Mouse (Mus musculus) adrenal gland, adult 18-20 months (tissue): ENCODE measurements around the gene Mavs. TPM values are rescaled to one million over a fixed set of nuclear protein-coding genes. Genes with fewer than 3 reads are reported as not detected.
"Not testable (repeated sequence)": the region's sequence is repeated elsewhere in the genome, so short reads cannot be mapped to it uniquely, and the experiment has no call there.

ENCODE experiments used
- DNase-seq, 2 experiments: peaks; one replicate each; pipeline ENCODE4 v3.0.0; 2021 to 2022; ENCODE audit warnings: low spot score in 2 of 2
- total RNA-seq, 2 experiments: library from RNA; stranded (reverse); gene quantifications; 1 replicate in 1 of 2; 2 replicates in 1 of 2; pipeline ENCODE4 v1.2.3; 2021

The Mavs gene
- total RNA-seq, 2 experiments from 2014 or later, result 42.6 to 56.7 TPM

GRCm38 (mm10) chr2:131209969-131210792 is 23.7 kb upstream of the Mavs start:
- DNase-seq, result peak; percentile 93 to 94

DNA sequence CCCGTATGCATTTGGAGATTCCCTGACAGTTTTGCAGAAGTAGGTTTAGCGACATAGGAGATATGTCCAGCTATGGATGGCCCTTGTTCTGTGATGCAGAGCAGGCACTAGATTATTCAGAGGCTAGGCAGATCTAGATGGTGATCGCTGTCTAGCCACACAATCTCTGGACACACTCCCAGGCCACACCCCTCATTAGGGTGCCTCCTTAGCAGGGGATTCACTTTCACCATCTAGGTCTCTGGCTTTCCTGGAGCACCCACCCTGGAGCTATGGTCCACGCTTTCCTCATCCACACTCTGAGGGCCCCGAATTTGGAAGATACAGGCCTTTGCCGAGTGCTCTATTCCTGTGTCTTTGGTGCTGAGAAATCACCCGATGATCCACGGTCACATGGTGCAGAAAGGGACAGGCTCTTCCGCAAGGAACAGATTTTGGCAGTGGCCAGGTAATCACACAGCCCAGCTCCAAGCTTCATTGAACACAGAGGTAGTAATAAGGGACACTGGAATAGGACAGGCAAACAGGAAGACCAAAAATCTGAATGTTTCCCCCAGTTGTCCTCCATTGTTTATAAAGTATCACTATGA is 22.7 kb upstream of the Mavs start:
- DNase-seq, result peak in 1 of 2 experiments; percentile 21

DNA sequence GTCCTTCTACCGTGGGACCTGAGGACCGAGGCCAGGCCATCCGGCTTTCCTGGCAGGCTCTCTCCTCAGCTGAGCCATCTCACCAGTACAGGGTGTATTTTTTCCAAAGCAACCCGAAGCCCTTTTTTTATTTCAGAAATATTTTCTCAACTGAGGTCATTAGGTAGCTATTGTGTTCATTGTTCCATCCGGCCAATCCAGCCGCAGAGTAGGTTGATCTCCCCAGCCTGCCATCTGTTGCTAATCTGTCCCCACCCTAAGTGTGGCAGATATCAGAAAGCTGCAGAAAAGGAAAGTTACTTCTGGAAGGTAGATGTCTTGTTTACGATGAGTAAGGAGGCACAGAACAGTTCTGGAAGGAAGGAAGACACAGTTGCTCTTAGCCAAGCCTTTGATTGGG is 20.1 kb upstream of the Mavs start:
- DNase-seq, result no peak

DNA sequence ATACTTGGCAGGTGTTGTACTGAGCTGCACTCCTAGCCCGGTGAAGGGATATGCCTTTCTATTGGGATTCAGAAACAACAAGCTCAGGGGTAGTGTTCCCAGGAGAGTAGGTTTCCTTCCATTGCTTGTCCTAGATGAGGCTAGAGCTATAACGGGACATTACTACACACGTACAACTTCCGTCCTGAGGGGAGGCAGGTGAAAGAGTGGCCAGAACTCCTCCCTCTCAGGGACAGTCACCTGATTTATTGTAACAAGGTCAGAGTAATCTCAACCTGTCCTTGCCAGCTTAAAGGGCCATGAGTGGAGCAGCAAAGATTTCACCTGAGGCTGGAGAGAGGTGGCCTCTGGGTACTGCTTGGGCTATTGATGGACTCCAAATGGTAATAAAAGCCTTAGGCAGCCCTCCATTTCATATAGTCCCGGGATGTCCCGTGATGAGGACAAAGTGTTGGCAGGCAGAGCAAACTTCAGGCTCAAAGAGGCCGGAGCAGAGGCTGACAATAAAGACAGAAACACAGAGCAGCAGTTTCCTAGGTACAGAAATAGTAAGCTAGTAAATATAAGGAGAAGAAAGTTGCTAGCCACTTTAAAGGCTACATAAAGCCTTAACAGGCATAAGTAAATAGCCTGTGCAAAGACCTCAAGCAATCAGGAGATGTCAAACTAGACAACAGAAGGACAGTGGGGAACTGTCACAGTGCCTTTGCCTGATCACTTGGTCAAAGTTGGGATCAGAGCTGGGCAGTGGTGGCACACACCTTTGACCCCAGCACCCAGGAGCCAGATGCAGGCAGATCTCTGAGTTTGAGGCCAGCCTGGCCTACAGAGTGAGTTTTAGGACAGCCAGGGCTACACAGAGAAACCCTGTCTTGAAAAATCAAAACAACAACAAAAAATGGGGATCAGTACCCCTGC is 17.7 kb upstream of the Mavs start:
- no peak for DNase-seq

DNA sequence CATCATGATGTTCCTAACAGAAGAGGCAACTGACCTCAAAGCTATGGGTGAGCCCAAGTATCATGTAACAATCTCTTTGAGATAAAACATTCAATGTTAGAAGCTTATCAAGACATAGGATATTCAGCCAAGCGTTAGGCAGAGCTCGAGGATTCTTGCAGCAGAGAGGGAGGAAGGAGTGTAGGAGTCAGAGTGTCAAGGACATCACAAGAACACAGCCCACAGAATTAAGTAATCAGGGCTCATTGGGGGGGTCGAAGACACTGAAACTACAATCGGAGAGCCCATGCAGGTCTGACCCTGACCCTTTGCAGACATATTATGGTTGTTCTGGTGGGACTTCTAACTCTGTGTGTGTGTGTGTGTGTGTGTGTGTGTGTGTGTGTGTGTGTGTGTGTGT is 13.8 kb upstream of the Mavs start:
- DNase-seq, result no peak

DNA sequence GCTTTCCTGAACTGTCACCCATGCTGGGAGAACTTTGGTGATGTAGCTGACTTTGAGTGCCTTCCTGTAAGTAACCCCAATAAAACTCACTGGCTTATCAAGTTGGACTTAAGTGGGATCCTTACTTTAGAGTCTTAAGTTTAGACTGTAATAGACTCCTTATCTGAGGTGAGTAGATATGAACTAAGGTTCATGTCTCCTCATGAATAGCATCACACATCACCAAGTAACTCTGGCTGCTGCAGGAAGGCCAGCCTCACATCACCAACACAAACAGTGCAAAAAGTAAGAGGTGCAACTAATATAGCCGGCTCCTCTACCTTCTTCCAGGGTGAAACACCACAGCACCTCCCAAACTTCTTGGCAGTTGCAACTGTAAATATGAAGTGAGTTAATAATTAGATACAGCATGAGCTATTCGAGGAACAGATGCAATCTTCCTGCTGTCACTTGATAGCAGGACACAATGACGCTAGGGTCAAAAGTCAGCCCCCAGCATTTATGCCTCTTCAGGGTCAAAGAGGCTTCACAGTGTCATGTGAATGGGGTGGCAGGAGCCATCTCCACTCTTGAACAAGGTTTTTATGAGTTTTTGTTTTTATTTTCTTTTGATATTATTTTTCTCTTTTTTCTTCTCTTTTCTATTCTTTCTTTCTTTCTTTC is 11.9 kb upstream of the Mavs start:
- DNase-seq, result no peak

DNA sequence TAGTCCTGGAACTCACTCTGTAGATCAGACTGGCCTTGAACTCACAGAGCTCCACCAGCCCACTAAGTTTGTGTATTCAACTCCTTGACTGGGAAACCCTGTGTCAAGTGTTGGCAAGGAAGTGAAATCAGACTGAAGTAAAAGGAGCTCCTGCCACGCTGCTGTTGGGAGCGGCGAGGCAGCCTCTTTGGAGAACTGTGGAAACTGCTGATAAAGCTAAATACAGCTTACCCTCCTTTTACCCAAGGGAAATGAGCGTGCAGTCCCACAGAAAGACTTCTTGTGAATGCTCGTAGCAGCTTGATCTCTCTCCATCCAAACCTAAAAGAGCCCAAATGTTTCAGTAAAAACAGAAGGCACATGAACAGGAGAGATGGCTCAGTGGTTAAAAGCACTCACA is 11.3 kb upstream of the Mavs start:
- DNase-seq, result no peak

DNA sequence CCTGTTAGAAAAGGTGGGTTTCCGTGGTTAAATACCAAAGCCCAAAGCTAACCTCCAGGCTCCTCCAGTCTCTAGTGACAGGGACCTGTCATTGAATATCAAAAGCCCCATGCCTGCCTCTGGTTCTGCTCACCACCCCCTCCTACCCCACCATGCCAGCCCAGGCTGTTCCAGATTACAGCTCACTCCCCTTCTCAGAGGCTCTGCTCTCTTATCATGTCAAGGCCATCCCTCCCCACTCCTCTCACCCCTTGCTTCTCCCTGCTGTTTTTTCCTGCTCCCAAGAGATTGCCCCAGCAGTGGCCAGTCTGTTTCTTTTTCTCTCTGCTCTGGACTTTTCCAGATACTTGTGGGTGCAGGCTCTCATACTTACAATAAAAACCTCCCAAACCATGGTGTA is 10.3 kb upstream of the Mavs start:
- DNase-seq, result no peak

DNA sequence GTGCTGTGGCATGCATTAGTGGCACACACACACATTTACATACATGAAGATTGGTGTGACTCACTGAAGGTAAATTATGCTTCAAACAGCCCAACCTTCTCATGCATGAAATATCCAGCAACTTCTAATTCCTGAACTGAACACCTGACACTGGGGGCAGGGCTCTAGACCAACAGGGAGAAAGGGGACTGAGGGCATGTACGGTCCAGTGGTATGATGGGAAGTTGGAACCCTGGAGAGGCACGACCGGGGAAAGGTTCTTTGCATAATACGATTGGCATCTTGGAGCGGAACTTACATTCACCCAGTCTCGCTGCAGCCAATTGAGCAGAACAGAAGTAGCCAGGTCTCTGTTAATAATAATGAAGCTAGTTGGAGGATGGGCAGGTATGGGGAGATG is 8.7 kb upstream of the Mavs start:
- no peak for DNase-seq

DNA sequence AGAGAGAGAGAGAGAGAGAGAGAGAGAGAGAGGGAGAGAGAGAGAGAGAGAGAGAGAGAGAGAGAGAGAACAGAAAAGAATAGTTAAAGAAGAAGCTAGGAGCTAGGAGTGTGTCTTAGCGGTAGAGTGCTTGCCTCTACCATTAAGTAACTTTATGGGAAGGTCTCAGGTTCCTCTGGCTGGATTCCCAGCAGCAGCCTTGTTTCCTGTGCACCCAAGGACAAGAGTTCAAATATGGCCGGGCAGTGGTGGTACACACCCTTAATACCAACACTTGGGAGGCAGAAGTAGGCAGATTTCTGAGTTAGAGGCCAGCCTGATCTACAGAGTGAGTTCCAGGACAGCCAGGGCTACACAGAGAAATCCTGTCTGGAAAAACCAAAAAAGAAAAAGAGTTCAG is 7.2 kb upstream of the Mavs start:
- not testable (repeated sequence) for DNase-seq

DNA sequence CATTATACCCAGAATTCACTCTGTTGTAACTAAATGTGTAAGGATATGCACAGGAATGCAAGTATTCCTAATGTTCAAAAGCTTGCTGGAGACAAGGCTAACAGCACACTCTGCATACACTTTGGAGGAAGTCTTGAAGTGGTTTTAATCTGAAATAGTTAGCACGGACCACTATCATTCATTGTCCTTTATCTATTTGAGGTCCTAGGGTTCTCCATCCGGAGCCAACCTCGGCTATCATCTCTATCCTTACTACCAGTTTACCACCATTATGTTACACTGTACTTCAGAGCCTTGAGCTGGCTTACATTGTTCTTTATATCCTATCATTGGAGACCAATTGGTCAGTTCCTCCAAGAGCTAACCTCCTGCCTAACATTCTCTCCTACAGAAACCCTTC is 6.6 kb upstream of the Mavs start:
- DNase-seq, result no peak

DNA sequence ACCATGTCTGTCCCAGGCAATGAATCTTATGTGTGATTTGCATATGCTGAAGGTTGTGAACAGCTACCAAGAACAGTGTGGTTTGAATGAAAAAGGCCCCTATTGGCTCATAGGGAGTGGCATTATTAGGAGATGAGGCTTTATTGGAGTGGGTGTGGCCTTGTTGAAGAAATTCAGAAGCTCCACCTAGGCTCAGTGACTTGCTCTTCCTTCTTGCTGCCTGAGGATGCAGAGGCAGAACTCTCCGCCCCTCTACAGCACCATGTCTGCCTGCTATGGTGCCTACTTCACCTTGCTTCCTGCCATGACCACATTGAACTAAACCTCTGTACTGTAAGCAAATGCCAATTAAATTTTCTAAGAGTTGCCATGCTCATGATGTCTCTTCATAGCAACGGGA is 1.3 kb upstream of the Mavs start:
- DNase-seq, result no peak

GRCm38 (mm10) chr2:131234127-131234650 is 326 bp downstream of the Mavs start:
- DNase-seq, result peak in 1 of 2 experiments; percentile 39

DNA sequence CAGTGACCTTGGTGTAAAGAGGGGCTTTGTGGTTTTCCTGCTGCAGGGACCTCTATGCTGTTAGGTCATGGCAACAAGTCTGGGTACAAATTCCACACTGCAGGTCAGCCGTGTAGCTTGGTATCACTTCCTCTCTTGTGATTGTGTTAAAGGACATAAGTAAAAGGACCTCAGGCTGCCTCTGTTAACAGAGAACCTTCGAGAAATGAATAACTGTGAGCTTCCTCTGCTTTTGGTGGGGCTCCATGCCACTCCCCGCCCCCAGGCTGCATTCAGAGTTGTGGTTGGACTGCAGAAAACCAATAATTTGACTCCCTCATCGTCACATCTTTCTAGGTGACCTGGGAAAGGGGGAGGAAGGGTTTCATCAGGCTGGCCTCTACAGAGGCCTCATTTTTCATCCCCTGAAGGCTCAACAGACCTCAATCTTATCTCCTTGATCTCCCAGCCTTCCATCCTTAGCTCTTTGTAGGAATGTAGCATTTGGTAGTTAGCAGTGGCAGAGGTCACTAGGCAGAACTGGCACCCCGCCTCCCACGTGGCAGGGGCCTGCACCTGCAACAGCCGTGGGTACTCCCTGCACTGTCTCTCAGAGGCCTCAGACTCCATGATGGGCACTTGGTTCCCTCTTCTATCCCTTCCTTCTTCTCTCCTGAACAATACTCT is 1.2 kb downstream of the Mavs start:
- DNase-seq, result no peak

- no peak for DNase-seq
Observed at GRCm38 (mm10) chr2:131242180-131242579, 8.3 kb downstream of the Mavs start.

- DNase-seq, result no peak
Observed at GRCm38 (mm10) chr2:131242929-131243328, 9.1 kb downstream of the Mavs start.

- peak; percentile 42 to 58 for DNase-seq
Observed at GRCm38 (mm10) chr2:131253681-131254328, 19.9 kb downstream of the Mavs start.

DNA sequence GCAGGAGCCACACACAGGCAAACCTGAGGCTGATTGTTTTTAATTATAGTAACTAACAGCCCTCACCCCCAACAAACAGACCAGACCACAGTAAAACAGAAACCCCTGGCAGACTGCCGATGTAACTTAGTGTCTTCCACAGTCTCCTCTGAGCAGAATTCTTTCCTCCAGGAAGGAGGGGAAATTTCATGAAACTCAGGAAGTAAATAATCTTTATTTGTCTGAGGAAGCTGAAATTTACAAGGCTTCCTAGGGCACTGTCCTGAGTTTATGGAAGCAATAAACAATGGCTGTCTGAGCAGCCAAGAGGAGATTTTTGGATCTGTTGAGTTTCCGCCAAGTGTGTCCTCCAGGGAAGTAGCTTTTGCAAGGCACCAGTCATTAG is 20.5 kb downstream of the Mavs start:
- no peak for DNase-seq

GRCm38 (mm10) chr2:131255738-131256137 is 21.9 kb downstream of the Mavs start:
- DNase-seq, result no peak

GRCm38 (mm10) chr2:131258693-131259092 is 24.8 kb downstream of the Mavs start:
- DNase-seq, result no peak
